Mouse (Mus musculus) liver, postnatal 0 days (tissue): ENCODE results near the gene AU022252. TPM values are rescaled to one million over a fixed set of nuclear protein-coding genes. Genes with fewer than 3 reads are reported as not detected.

Source experiments
- ATAC-seq: fragments of 200-750 bp; cut with Nextera tagmentation; 2 replicates; pipeline ENCODE4 v1.8.0; 2017; ENCODE audit warnings: mild to moderate bottlenecking, moderate library complexity
- DNase-seq: peaks from one replicate; pipeline ENCODE4 v3.0.0-alpha.2; 2016
- H3K27ac ChIP-seq: fragments of 300-500 bp; sonication (generic); 2 replicates; pipeline ENCODE4 v1.5.1; 2014; ENCODE audit warnings: antibody characterized with exemption, moderate library complexity, mild to moderate bottlenecking, low read depth
- H3K27me3 ChIP-seq: fragments of 300-500 bp; sonication (generic); 2 replicates; pipeline ENCODE4 v1.6.1; 2014; ENCODE audit warnings: low read length, control low read depth, mixed read lengths; ENCODE audit not compliant: insufficient read depth
- H3K36me3 ChIP-seq: fragments of 300-500 bp; sonication (generic); replicated peaks from 2 replicates; pipeline ENCODE4 v1.6.1; 2014; ENCODE audit warnings: mild to moderate bottlenecking, control low read depth, low read length, moderate library complexity, mixed read lengths; ENCODE audit not compliant: insufficient read depth
- H3K4me1 ChIP-seq: fragments of 300-500 bp; sonication (generic); 2 replicates; pipeline ENCODE4 v1.6.1; 2014; ENCODE audit warnings: antibody characterized with exemption, mild to moderate bottlenecking, control low read depth; ENCODE audit not compliant: insufficient read depth
- H3K4me2 ChIP-seq: fragments of 300-500 bp; sonication (generic); 2 replicates; pipeline ENCODE4 v1.6.1; 2014; ENCODE audit warnings: low read depth, mild to moderate bottlenecking, low read length, moderate library complexity, mixed read lengths
- H3K4me3 ChIP-seq: fragments of 300-500 bp; sonication (generic); 2 replicates; pipeline ENCODE4 v1.5.1; 2014; ENCODE audit warnings: low read depth, low read length
- H3K9ac ChIP-seq: fragments of 300-500 bp; sonication (generic); replicated peaks from 2 replicates; pipeline ENCODE4 v1.6.1; 2014; ENCODE audit warnings: mild to moderate bottlenecking, moderate library complexity
- H3K9me3 ChIP-seq: fragments of 300-500 bp; sonication (generic); 2 replicates; pipeline ENCODE4 v1.6.1; 2016; ENCODE audit warnings: mild to moderate bottlenecking, control low read depth, low read length, mixed read lengths
- CTCF ChIP-seq: sonication (generic); IDR thresholded peaks from 2 replicates; pipeline ENCODE4 v1.5.1; 2016; ENCODE audit warnings: antibody characterized with exemption, low read depth
- EP300 ChIP-seq: IDR thresholded peaks from 2 replicates; pipeline ENCODE4 v1.6.1; 2016; ENCODE audit warnings: antibody characterized with exemption, low read depth, mild to moderate bottlenecking
- WGBS: fragments of 180-500 bp; shearing (Covaris S2); extraction: QIAGEN DNeasy Blood & Tissue Kit; methylation state at CpG from one replicate; pipeline ENCODE4 v1.1.7; 2014; ENCODE audit not compliant: insufficient replicate concordance; 5-methylcytosine and 5-hydroxymethylcytosine counted together
- polyA plus RNA-seq: library from polyadenylated mRNA; unstranded; fragments of >200 nt; fragmentation: Nextera tagmentation; extraction: Ambion mirVana; gene quantifications from 2 replicates; pipeline ENCODE4 v1.2.1, GENCODE M21; 2015

Gene AU022252
- polyA plus RNA-seq, 1 experiment from 2014 or later, result 27.8 TPM

DNA sequence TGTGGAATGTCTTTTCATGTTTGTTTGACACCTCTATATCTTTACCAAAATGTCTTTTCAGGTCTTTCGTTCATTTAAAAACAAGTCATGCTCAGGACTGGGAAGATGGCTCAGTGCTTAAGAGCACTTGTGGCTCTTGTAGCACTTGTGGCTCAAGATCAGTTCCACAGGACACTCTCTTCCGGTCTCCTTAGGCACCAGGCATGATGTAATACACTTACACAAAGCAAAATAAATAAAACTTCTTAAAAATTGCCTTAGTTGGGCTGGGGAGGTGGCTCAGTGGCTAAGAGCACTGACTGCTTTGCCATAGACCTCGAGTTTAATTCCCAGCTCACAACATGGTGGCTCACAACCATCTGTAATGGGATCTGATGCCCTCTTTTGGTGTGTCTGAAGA lies 71.2 kb downstream of the AU022252 start:
- TF ChIP-seq CTCF, result no peak
- TF ChIP-seq EP300, result no peak
- Histone ChIP-seq H3K9me3 (no peaks in the 10 kb centered on the region), H3K4me3 (no peak overlapping the region), H3K27me3 (no peaks in the 10 kb centered on the region), H3K27ac (no peak overlapping the region), H3K9ac (no peak overlapping the region), H3K36me3 (no peaks in the 10 kb centered on the region), H3K4me1 (no peaks in the 10 kb centered on the region), H3K4me2 (no peak overlapping the region)
- 67% methylated on average over 3 of the region's 3 CpGs for WGBS
- ATAC-seq (no peak), DNase-seq (no peak)

DNA sequence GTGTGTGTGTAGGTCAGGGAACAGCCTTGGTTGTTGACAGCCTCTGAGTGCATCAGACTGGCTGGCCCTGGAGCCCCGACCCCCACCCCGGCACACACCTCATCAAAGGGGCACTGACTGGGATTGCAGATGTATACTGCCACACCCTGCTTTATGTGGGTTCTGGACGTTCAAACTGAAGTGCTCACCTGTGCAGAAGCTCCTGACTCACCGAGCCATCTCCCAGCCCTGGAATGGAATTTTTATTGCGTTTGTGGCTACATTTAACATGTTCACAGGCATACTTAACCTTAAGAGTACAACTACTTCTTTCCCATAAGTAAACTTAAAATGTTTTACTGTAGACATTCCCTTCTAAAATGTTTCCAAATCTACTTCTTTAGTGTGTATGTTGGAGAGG lies 74.6 kb downstream of the AU022252 start:
- H3K4me1 ChIP-seq, result no peaks in the 10 kb centered on the region
- no peak overlapping the region for H3K4me3 ChIP-seq
- DNase-seq (no peak), ATAC-seq (no peak)
- no peaks in the 10 kb centered on the region for H3K9me3 ChIP-seq
- H3K27me3 ChIP-seq, result no peaks in the 10 kb centered on the region
- H3K9ac ChIP-seq, result no peak overlapping the region
- no peaks in the 10 kb centered on the region for H3K36me3 ChIP-seq
- no peak overlapping the region for H3K27ac ChIP-seq
- 81% methylated on average over 5 of the region's 5 CpGs for WGBS
- TF ChIP-seq EP300 (no peak), CTCF (no peak)
- no peak overlapping the region for H3K4me2 ChIP-seq

DNA sequence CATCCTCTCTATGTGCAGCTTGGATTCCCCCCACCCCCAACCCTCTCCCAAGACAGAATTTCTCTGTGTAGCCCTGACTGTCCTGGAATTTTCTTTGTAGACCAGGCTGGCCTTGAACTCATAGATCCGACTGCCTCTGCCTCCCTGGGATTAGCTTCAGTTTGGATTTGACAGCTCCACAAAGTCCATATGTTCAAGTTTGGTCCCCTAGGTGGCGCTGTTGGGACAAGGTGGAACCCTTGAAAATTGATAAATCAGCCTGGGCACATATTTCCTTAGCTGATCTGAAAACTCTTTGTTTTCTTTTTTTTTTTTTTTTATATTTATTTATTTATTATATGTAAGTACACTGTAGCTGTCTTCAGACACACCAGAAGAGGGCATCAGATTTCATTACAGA lies 75.3 kb downstream of the AU022252 start:
- no peaks in the 10 kb centered on the region for H3K4me1 ChIP-seq
- no peaks in the 10 kb centered on the region for H3K9me3 ChIP-seq
- H3K4me2 ChIP-seq, result no peak overlapping the region
- H3K27me3 ChIP-seq, result no peaks in the 10 kb centered on the region
- no peak overlapping the region for H3K27ac ChIP-seq
- WGBS, result 25% methylated on average over 2 of the region's 2 CpGs
- ATAC-seq (no peak), DNase-seq (peak; percentile 79)
- no peak for TF ChIP-seq EP300
- TF ChIP-seq CTCF, result peak; percentile 78
- H3K36me3 ChIP-seq, result no peaks in the 10 kb centered on the region
- no peak overlapping the region for H3K9ac ChIP-seq
- H3K4me3 ChIP-seq, result no peak overlapping the region

Other genes with a start within 250 kb of the AU022252 start
- 25.4 and 29.6 TPM in 2 replicates for gene Slc2a1, start 124.0 kb downstream of the AU022252 start, polyA plus RNA-seq
- gene Zfp691, start 58.5 kb downstream of the AU022252 start, polyA plus RNA-seq, result 1.8 and 2.1 TPM in 2 replicates
- gene Ermap, start 42.7 kb downstream of the AU022252 start, polyA plus RNA-seq, result 125 and 144 TPM in 2 replicates
- gene Svbp, start 37.4 kb downstream of the AU022252 start, polyA plus RNA-seq, result 54.8 and 61.3 TPM in 2 replicates
- not detected in 2 replicates for gene Tmem269, start 14.5 kb downstream of the AU022252 start, polyA plus RNA-seq
- gene P3h1, start 203 bp upstream of the AU022252 start, polyA plus RNA-seq, result 11.8 and 12.1 TPM in 2 replicates
- gene Cldn19, start 22.7 kb upstream of the AU022252 start, polyA plus RNA-seq, result not detected in 2 replicates
- gene Ybx1, start 61.9 kb upstream of the AU022252 start, polyA plus RNA-seq, result 170 and 207 TPM in 2 replicates
- gene Ppih, start 87.8 kb upstream of the AU022252 start, polyA plus RNA-seq, result 24.7 and 28.4 TPM in 2 replicates
- gene Ccdc30, start 182.8 kb upstream of the AU022252 start, polyA plus RNA-seq, result 2.4 and 2.9 TPM in 2 replicates
- gene Ppcs, start 189.7 kb upstream of the AU022252 start, polyA plus RNA-seq, result 33.0 and 37.0 TPM in 2 replicates
- 1.3 TPM in 2 replicates for gene Zmynd12, start 190.1 kb upstream of the AU022252 start, polyA plus RNA-seq